ENCODE assay signal across 13 mouse cellular contexts in the genomic region with DNA sequence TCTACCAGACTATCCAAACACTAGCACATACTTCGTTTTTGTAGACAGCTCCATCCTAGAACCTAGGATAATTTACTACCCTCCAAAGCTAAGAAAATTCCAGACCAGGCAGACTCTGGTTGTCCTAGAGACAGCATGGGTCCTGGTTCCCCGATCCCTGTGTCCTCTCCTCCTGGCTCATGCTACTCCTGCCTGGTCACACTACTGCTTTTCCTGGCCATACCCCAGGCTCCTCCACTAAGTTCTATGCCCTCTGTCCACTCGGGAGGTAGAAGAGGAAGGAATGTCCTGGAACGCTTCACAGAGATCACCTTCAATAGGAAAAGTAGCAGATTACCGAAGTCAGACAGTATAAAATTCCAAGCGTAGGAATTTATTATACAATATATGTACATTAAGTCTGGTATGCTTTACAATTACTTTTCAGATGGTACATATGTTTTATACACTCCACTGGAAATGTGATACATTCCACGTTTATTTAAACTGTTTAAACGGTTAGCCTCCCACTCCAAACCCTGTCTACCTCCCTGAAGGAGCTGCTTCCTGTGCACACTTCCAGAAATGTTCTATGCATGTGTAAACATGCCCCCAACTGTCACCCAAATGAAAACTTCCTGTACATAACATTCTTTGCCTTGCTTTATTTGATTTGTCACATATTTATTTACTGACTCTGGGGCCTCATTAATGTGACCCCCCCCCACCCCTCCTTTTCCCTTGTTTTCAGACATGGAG.
"Had no signal": no experiment of that assay in that cellular context is flagged by ENCODE, and none has a peak within 500 bp of the region (broad histone marks: within the 10 kb centered on the region; RNA-seq: fewer than 3 reads in every experiment).

No protein-coding gene starts in this region.

- H3K9ac ChIP-seq: liver, embryonic 15.5 days; midbrain, embryonic 15.5 days; neural tube, embryonic 12.5 days had no signal

- DNase-seq: kidney, adult 9 months; kidney, postnatal 10 days; kidney, postnatal 4 days; left cerebral cortex, postnatal 4 days; lung, adult 2 months; thymus, postnatal 4 days had no signal

- H3K36me3 ChIP-seq: liver, embryonic 15.5 days; midbrain, embryonic 15.5 days; neural tube, embryonic 12.5 days had no signal

- H3K4me2 ChIP-seq: liver, embryonic 15.5 days; midbrain, embryonic 11.5 days; midbrain, embryonic 15.5 days; neural tube, embryonic 12.5 days had no signal

- ATAC-seq: intestine, postnatal 0 days; midbrain, embryonic 15.5 days had no signal

- H3K4me1 ChIP-seq: liver, embryonic 15.5 days; megakaryocyte, embryonic 14.5 days; midbrain, embryonic 15.5 days; neural tube, embryonic 12.5 days had no signal

- H3K9me3 ChIP-seq: liver, embryonic 15.5 days; midbrain, embryonic 15.5 days; neural tube, embryonic 12.5 days had no signal

- H3K27ac ChIP-seq: liver, embryonic 15.5 days; macrophage; midbrain, embryonic 15.5 days; neural tube, embryonic 12.5 days had no signal

- H3K27me3 ChIP-seq: liver, embryonic 15.5 days; megakaryocyte, embryonic 14.5 days; midbrain, embryonic 15.5 days; neural tube, embryonic 12.5 days had no signal

- H3K4me3 ChIP-seq: liver, embryonic 15.5 days; megakaryocyte, embryonic 14.5 days; midbrain, embryonic 15.5 days; neural tube, embryonic 12.5 days had no signal
